Mouse (Mus musculus) liver, embryonic 14.5 days (tissue): ENCODE data around the gene Mcm9.

ENCODE experiments used
- CTCF ChIP-seq: IDR thresholded peaks from 2 replicates; pipeline ENCODE4 v1.5.1; 2016; ENCODE audit warnings: antibody characterized with exemption, low read depth, control low read depth
- EP300 ChIP-seq: IDR thresholded peaks from 2 replicates; pipeline ENCODE4 v1.6.1; 2016; ENCODE audit warnings: antibody characterized with exemption, low read depth

DNA sequence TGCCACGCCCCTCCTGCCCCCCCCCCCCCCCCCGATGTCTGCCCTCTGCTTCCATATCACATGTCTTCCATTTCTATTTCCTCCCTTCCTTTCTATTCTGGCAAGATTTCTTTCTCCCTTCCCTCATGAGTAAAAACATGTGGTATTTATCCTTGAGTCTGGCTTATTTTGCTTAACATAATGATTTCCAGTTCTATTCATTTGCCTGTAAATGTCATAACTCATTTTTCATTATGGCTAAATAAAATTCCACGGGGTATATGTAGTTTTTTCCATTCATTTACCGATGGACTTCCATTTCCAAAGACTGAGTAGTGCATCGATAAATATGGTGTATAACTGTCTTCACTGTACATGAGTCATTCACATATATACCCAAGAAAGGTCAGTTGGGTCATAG is 68.2 kb downstream of the Mcm9 start:
- TF ChIP-seq EP300, result no peak
- TF ChIP-seq CTCF, result no peak
